In the genomic region with DNA sequence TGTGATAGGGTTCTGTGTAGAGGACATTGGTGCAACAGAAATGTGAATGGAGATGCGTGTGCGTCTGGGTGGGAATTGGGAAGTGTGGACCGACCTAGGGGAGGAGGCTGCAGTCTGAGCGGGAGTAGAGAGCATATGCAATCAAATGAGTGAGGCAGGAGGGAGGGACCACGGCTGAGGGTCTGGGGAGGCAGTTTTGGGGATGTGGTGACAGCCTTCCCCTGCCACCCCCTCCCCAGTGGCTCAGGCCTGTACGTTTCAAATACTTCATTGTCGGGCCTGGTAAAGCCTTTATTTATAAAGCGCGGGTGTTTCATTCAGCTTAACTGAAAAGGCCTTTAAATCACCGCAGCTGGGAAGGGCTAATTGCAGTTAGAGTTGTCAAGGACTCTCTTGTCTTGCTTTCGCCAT, we compare ENCODE assay signal across 11 mouse cellular contexts. TPM values are rescaled to one million over a fixed set of nuclear protein-coding genes. Genes with fewer than 3 reads are reported as not detected.
DNase-seq lines count a peak whose midpoint lies in the region; ATAC-seq and TF ChIP-seq lines count a peak whose summit lies in the region.
"Had no signal": no experiment of that assay in that cellular context is flagged by ENCODE, and none has a peak within 500 bp of the region (broad histone marks: within the 10 kb centered on the region; RNA-seq: fewer than 3 reads in every experiment).

No protein-coding gene starts in this region.

- peak overlapping the region; percentile 10 to 47; a peak in 2 of 4 replicates for H3K4me3 ChIP-seq in ES-E14 (ENCODE audit: insufficient read depth in 1 of 2, low read depth in 1 of 2, low read length in 2 of 2, poor library complexity in 1 of 2, severe bottlenecking in 1 of 2)
- no peak overlapping the region for H3K4me3 ChIP-seq in embryonic facial prominence, embryonic 12.5 days
- no peak overlapping the region for H3K4me3 ChIP-seq in hindbrain, embryonic 14.5 days (replicated peaks; ENCODE audit: low read length)
- H3K4me3 ChIP-seq in midbrain, embryonic 15.5 days, result no peak overlapping the region
- H3K4me3 ChIP-seq: heart, embryonic 13.5 days; liver, embryonic 13.5 days had no signal

- intact Hi-C loops in left cerebral cortex, postnatal 36 days (cut with DNase I), result no loop called here

- peaks cover 12 to 41% of the 10 kb centered on the region in 2 experiments; a peak in 3 of 4 replicates for H3K4me1 ChIP-seq in ES-E14 (ENCODE audit: control insufficient read depth in 2 of 2, insufficient read depth in 2 of 2, low read length in 2 of 2, poor library complexity in 1 of 2)
- no peaks in the 10 kb centered on the region for H3K4me1 ChIP-seq in embryonic facial prominence, embryonic 12.5 days
- peaks cover 12% of the 10 kb centered on the region for H3K4me1 ChIP-seq in hindbrain, embryonic 14.5 days (replicated peaks; ENCODE audit: control insufficient read depth, insufficient read depth, low read length)
- H3K4me1 ChIP-seq in midbrain, embryonic 15.5 days, result peaks cover 24% of the 10 kb centered on the region
- H3K4me1 ChIP-seq: liver, embryonic 13.5 days had no signal

- H3K36me3 ChIP-seq in ES-E14 (ENCODE audit: control insufficient read depth, insufficient read depth, low read length, poor library complexity, severe bottlenecking), result peaks cover 4% of the 10 kb centered on the region; the same call in 1 of the 2 replicates
- H3K36me3 ChIP-seq in embryonic facial prominence, embryonic 12.5 days, result no peaks in the 10 kb centered on the region
- no peaks in the 10 kb centered on the region for H3K36me3 ChIP-seq in hindbrain, embryonic 14.5 days (replicated peaks; ENCODE audit: control insufficient read depth, insufficient read depth)
- H3K36me3 ChIP-seq in midbrain, embryonic 15.5 days (replicated peaks), result no peaks in the 10 kb centered on the region
- H3K36me3 ChIP-seq: heart, embryonic 13.5 days; liver, embryonic 13.5 days had no signal

- H3K27me3 ChIP-seq in embryonic facial prominence, embryonic 12.5 days, result peaks cover 29% of the 10 kb centered on the region
- H3K27me3 ChIP-seq in hindbrain, embryonic 14.5 days (ENCODE audit: control insufficient read depth, insufficient read depth, low read length), result no peaks in the 10 kb centered on the region
- no peaks in the 10 kb centered on the region for H3K27me3 ChIP-seq in midbrain, embryonic 15.5 days (replicated peaks)

- peak overlapping the region; percentile 54 for H3K9ac ChIP-seq in ES-E14 (ENCODE audit: insufficient read depth, low read depth, low read length, poor library complexity, severe bottlenecking)
- no peak overlapping the region for H3K9ac ChIP-seq in embryonic facial prominence, embryonic 12.5 days
- no peak overlapping the region for H3K9ac ChIP-seq in hindbrain, embryonic 14.5 days
- no peak overlapping the region for H3K9ac ChIP-seq in midbrain, embryonic 15.5 days
- H3K9ac ChIP-seq: heart, embryonic 13.5 days; liver, embryonic 13.5 days had no signal

- no peak overlapping the region for H3K4me2 ChIP-seq in embryonic facial prominence, embryonic 12.5 days (replicated peaks)
- no peak overlapping the region for H3K4me2 ChIP-seq in hindbrain, embryonic 14.5 days (replicated peaks)
- no peak overlapping the region for H3K4me2 ChIP-seq in midbrain, embryonic 15.5 days
- H3K4me2 ChIP-seq: heart, embryonic 13.5 days; liver, embryonic 13.5 days had no signal

- in situ Hi-C loops in ES-E14 (cut with MboI; ENCODE audit: low sequenced_read_pairs in 2 of 2, unreplicated experiment in 2 of 2), result no loop called here

- 8% methylated on average over 11 of the region's 11 CpGs for WGBS in embryonic facial prominence, embryonic 12.5 days
- WGBS in hindbrain, embryonic 14.5 days, result 5% methylated on average over 11 of the region's 11 CpGs
- WGBS in midbrain, embryonic 15.5 days, result 7% methylated on average over 11 of the region's 11 CpGs

- peak overlapping the region; percentile 85 for H3K27ac ChIP-seq in ES-E14 (ENCODE audit: insufficient read depth, low read depth, low read length, poor library complexity, severe bottlenecking)
- H3K27ac ChIP-seq in embryonic facial prominence, embryonic 12.5 days, result no peak overlapping the region
- peak overlapping the region; percentile 14; the same call in 1 of the 2 replicates for H3K27ac ChIP-seq in hindbrain, embryonic 14.5 days
- no peak overlapping the region for H3K27ac ChIP-seq in midbrain, embryonic 15.5 days
- H3K27ac ChIP-seq: heart, embryonic 13.5 days; liver, embryonic 13.5 days had no signal

- DNase-seq in ES-E14 (ENCODE audit: low read depth, low spot score), result no peak
- no peak for DNase-seq in hindbrain, embryonic 14.5 days (ENCODE audit: low spot score)
- no peak for DNase-seq in ovary, postnatal 36 days (ENCODE audit: low spot score)
- DNase-seq in lung, postnatal 4 days, result no peak
- no peak for DNase-seq in left cerebral cortex, postnatal 36 days (ENCODE audit: low spot score in 2 of 2)
- no peak for DNase-seq in thymus, postnatal 25 days
- DNase-seq: liver, embryonic 13.5 days had no signal

- 0 out of 2 replicates have a peak, but pooled peaks have one; percentile 42 for ATAC-seq in embryonic facial prominence, embryonic 12.5 days (ENCODE audit: insufficient number of reproducible peaks, insufficient read depth, low FRiP score, low TSS enrichment)
- no peak for ATAC-seq in hindbrain, embryonic 14.5 days (ENCODE audit: low FRiP score)
- ATAC-seq in midbrain, embryonic 15.5 days (replicated peaks), result peak; percentile 34

- no peaks in the 10 kb centered on the region for H3K9me3 ChIP-seq in ES-E14 (ENCODE audit: control insufficient read depth, insufficient read depth, low read depth, low read length)
- H3K9me3 ChIP-seq in embryonic facial prominence, embryonic 12.5 days, result no peaks in the 10 kb centered on the region
- no peaks in the 10 kb centered on the region for H3K9me3 ChIP-seq in hindbrain, embryonic 14.5 days (ENCODE audit: control insufficient read depth, low read length)
- H3K9me3 ChIP-seq in midbrain, embryonic 15.5 days, result no peaks in the 10 kb centered on the region
- H3K9me3 ChIP-seq: heart, embryonic 13.5 days; liver, embryonic 13.5 days had no signal

TF ChIP-seq in ES-E14, 5 proteins besides CTCF, POLR2A, EP300 and RAD21:
- no peak for TF ChIP-seq ZNF384 (IDR thresholded peaks at IDR 0.05; ENCODE audit: low read depth, low read length)
- TF ChIP-seq MAFK (IDR thresholded peaks at IDR 0.05; ENCODE audit: insufficient read depth, low read depth, low read length), result no peak
- TF ChIP-seq ZC3H11A (IDR thresholded peaks at IDR 0.05; ENCODE audit: borderline replicate concordance, low read depth, low read length), result no peak
- no peak for TF ChIP-seq HCFC1 (IDR thresholded peaks at IDR 0.05; ENCODE audit: borderline replicate concordance, insufficient read depth, low read length)
- TF ChIP-seq CHD2 (IDR thresholded peaks at IDR 0.05; ENCODE audit: low read depth, low read length), result no peak

RNA-seq across cellular contexts. Expression of a gene that starts 44.5 kb away (rescaled TPM):
- total RNA-seq in ES-E14 (2012; rRNA removed), result 9.8 and 13.6 TPM in 2 replicates
- 0.32 and 0.37 TPM in 2 replicates for polyA plus RNA-seq in embryonic facial prominence, embryonic 12.5 days (2016; fragmentation: Nextera tagmentation; extraction: Ambion mirVana)
- polyA plus RNA-seq in hindbrain, embryonic 14.5 days (2014; fragmentation: Nextera tagmentation; extraction: Ambion mirVana), result 5.9 and 6.0 TPM in 2 replicates
- 4.8 and 5.3 TPM in 2 replicates for polyA plus RNA-seq in midbrain, embryonic 15.5 days (2015; fragmentation: Nextera tagmentation; extraction: Ambion mirVana)
- 10 to 100 TPM; 44.9 to 48.6 TPM for total RNA-seq in left cerebral cortex, postnatal 36 days (2021)
- total RNA-seq: megakaryocyte progenitor cell, adult 5-6 weeks had no signal

Comparison
In these comparisons a context has a peak if more than half of its experiments do, and no peak if none do; other contexts are left out.
1. H3K27ac ChIP-seq: peak in ES-E14 (single experiment) and hindbrain, embryonic 14.5 days (single experiment); none in embryonic facial prominence, embryonic 12.5 days (single experiment) and midbrain, embryonic 15.5 days (single experiment).
2. H3K4me3 ChIP-seq: peak in ES-E14 (2 of 2); none in embryonic facial prominence, embryonic 12.5 days (single experiment), hindbrain, embryonic 14.5 days (single experiment) and midbrain, embryonic 15.5 days (single experiment).